ENCODE assay signal across 9 mouse cellular contexts in genomic region chr2:166806813-166807212, GRCm38 (mm10). TPM values are rescaled to one million over a fixed set of nuclear protein-coding genes. Genes with fewer than 3 reads are reported as not detected.
DNase-seq lines count a peak whose midpoint lies in the region; ATAC-seq and TF ChIP-seq lines count a peak whose summit lies in the region.
"Had no signal": no experiment of that assay in that cellular context is flagged by ENCODE, and none has a peak within 500 bp of the region (broad histone marks: within the 10 kb centered on the region; RNA-seq: fewer than 3 reads in every experiment).

No protein-coding gene starts in this region.

- no peak for ATAC-seq in embryonic facial prominence, embryonic 15.5 days (ENCODE audit: insufficient number of reproducible peaks, low FRiP score, low TSS enrichment, low read depth)
- no peak for ATAC-seq in CD4-positive, CD25-positive, alpha-beta regulatory T cell, adult 4 months

- no peak overlapping the region for H3K27ac ChIP-seq in embryonic facial prominence, embryonic 15.5 days (replicated peaks)
- no peak overlapping the region for H3K27ac ChIP-seq in limb, embryonic 10.5 days
- no peak overlapping the region for H3K27ac ChIP-seq in small intestine, adult 2 months (ENCODE audit: insufficient read depth, low read depth, low read length)

- H3K4me1 ChIP-seq in embryonic facial prominence, embryonic 15.5 days, result peaks cover 13% of the 10 kb centered on the region
- peaks cover 19% of the 10 kb centered on the region for H3K4me1 ChIP-seq in limb, embryonic 10.5 days
- peaks cover 5% of the 10 kb centered on the region; the same call in 1 of the 2 replicates for H3K4me1 ChIP-seq in small intestine, adult 2 months (ENCODE audit: control insufficient read depth, insufficient read depth, insufficient read length, low read length)

- TF ChIP-seq CTCF in small intestine, adult 2 months (IDR thresholded peaks at IDR 0.05; ENCODE audit: extremely low read depth, insufficient read length, insufficient replicate concordance, low read depth, low read length), result no peak

- no peak overlapping the region for H3K9ac ChIP-seq in embryonic facial prominence, embryonic 15.5 days

- H3K4me3 ChIP-seq in embryonic facial prominence, embryonic 15.5 days (replicated peaks), result peak overlapping the region; percentile 88; the same call in 1 of the 2 replicates
- 0 out of 2 replicates have a peak overlapping the region, but pooled peaks have one; percentile 90 for H3K4me3 ChIP-seq in limb, embryonic 10.5 days
- peak overlapping the region; percentile 15; the same call in 1 of the 2 replicates for H3K4me3 ChIP-seq in small intestine, adult 2 months (ENCODE audit: low read depth, low read length)

- 80% methylated on average over 6 of the region's 6 CpGs for WGBS in embryonic facial prominence, embryonic 15.5 days
- 84% methylated on average over 6 of the region's 6 CpGs for WGBS in limb, embryonic 10.5 days
- WGBS in small intestine, adult 2 months, result 55% methylated on average over 6 of the region's 6 CpGs

- H3K9me3 ChIP-seq in embryonic facial prominence, embryonic 15.5 days (replicated peaks), result no peaks in the 10 kb centered on the region
- no peaks in the 10 kb centered on the region for H3K9me3 ChIP-seq in limb, embryonic 10.5 days (replicated peaks)

- DNase-seq in lung, adult 18-20 months, result peak; percentile 32 to 67
- DNase-seq in lung, postnatal 14 days, result no peak
- DNase-seq in limb, embryonic 10.5 days (ENCODE audit: low spot score), result no peak
- no peak for DNase-seq in frontal cortex, postnatal 10 days (ENCODE audit: low spot score in 2 of 2)
- DNase-seq: adrenal gland, adult 8-10 months; thymus, postnatal 14 days had no signal

- H3K36me3 ChIP-seq in embryonic facial prominence, embryonic 15.5 days, result no peaks in the 10 kb centered on the region
- H3K36me3 ChIP-seq in limb, embryonic 10.5 days, result no peaks in the 10 kb centered on the region
- 0 out of 2 replicates have a peak, but pooled peaks cover 2% of the 10 kb centered on the region for H3K36me3 ChIP-seq in small intestine, adult 2 months (ENCODE audit: control insufficient read depth, insufficient read depth, low read length)

- TF ChIP-seq POLR2A in small intestine, adult 2 months (IDR thresholded peaks at IDR 0.05; ENCODE audit: low read depth, low read length), result no peak

- H3K4me2 ChIP-seq in embryonic facial prominence, embryonic 15.5 days (replicated peaks), result peak overlapping the region; percentile 89

- no peaks in the 10 kb centered on the region for H3K27me3 ChIP-seq in embryonic facial prominence, embryonic 15.5 days
- H3K27me3 ChIP-seq in limb, embryonic 10.5 days (ENCODE audit: low read depth, poor library complexity, severe bottlenecking), result no peaks in the 10 kb centered on the region
- no peaks in the 10 kb centered on the region for H3K27me3 ChIP-seq in small intestine, adult 2 months (ENCODE audit: control insufficient read depth, insufficient read depth, low read length)

RNA-seq across cellular contexts. Expression of gene Arfgef2, which starts 1.4 kb away (rescaled TPM):
- polyA plus RNA-seq in embryonic facial prominence, embryonic 15.5 days (2015; fragmentation: Nextera tagmentation; extraction: Ambion mirVana), result 4.5 TPM in 2 replicates
- 4.4 and 5.2 TPM in 2 replicates for polyA plus RNA-seq in limb, embryonic 10.5 days (2016; fragmentation: Nextera tagmentation; extraction: Ambion mirVana)
- 6.8 and 11.6 TPM in 2 replicates for polyA plus RNA-seq in small intestine, adult 2 months (2012; rRNA removed)
- 1 to 10 TPM; 3.4 to 4.3 TPM for polyA plus RNA-seq in CD4-positive, CD25-positive, alpha-beta regulatory T cell, adult 4 months (2017; shearing (Covaris generic))

RNA-seq across cellular contexts. Expression of gene Trp53rkb, which starts 14.5 kb away (rescaled TPM):
- polyA plus RNA-seq in embryonic facial prominence, embryonic 15.5 days (2015; fragmentation: Nextera tagmentation; extraction: Ambion mirVana), result 7.2 and 8.3 TPM in 2 replicates
- polyA plus RNA-seq in limb, embryonic 10.5 days (2016; fragmentation: Nextera tagmentation; extraction: Ambion mirVana), result 14.5 and 15.5 TPM in 2 replicates
- 2.8 and 3.2 TPM in 2 replicates for polyA plus RNA-seq in small intestine, adult 2 months (2012; rRNA removed)
- under 1 TPM; 0.14 to 0.24 TPM for polyA plus RNA-seq in CD4-positive, CD25-positive, alpha-beta regulatory T cell, adult 4 months (2017; shearing (Covaris generic))

Comparison
In these comparisons a context has a peak if more than half of its experiments do, and no peak if none do; other contexts are left out.
1. DNase-seq: peak in lung, adult 18-20 months (2 of 2); none in lung, postnatal 14 days (single experiment), limb, embryonic 10.5 days (single experiment) and frontal cortex, postnatal 10 days (0 of 2).
2. H3K4me3 ChIP-seq: peak in every context shown above with its lines; median percentile 90 in limb, embryonic 10.5 days; 88 in embryonic facial prominence, embryonic 15.5 days; 15 in small intestine, adult 2 months.